Mouse (Mus musculus) stomach, adult 2 months (tissue): ENCODE measurements around the gene Hsph1. TPM values are rescaled to one million over a fixed set of nuclear protein-coding genes. Genes with fewer than 3 reads are reported as not detected.

Experiments
- polyA plus RNA-seq: library from polyadenylated mRNA; depleted of rRNA; stranded (reverse); fragments of >200 nt; gene quantifications from 2 replicates; pipeline ENCODE4 v1.2.3, GENCODE M21; 2012; rRNA removed

The Hsph1 gene
- 1.6 and 2.8 TPM in 2 replicates for polyA plus RNA-seq

DNA sequence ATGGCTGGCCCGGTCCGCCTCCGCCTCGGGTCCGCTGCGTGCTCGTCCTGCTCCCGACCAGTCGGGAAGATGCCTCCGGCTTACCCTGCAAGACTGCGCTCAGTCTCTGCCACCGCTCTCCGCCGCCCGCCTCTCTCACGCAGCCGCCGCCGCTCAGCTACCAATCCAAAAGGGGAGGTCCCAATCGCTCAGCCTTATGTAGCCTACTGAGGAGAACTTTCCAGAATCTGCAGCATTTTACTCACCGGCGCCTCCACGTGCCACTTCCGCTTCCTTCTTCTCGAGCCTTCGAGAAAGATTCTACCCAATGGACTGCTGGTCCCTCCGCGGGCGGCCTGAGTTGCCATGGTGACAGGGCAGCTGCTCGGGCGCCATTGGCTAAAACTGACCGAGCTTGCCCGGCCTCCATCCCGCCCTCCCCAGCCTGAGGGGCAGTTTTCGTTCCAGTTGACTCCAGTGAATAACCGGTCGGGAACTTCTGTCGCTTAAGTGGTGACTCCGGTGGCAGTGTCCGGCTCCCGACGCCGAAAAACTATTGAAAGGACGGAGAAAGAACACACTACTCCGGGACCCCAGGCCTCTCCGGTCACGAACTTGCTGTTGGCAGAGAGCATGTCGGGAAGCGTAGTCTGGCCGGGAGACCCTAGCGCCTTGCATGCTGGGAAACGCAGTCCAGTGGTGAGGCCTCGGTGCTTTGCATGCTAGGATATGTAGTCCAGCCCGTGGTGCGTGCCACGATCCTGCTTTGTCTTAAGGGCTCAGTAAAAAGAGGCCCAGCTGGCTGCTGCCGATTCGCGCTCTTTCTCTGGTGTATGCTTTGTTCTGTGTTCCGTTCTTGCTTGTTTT is at the start of gene Hsph1:
TSS of gene Hsph1 (minus strand) at position 302 of the 846 bp plus-strand sequence.

DNA sequence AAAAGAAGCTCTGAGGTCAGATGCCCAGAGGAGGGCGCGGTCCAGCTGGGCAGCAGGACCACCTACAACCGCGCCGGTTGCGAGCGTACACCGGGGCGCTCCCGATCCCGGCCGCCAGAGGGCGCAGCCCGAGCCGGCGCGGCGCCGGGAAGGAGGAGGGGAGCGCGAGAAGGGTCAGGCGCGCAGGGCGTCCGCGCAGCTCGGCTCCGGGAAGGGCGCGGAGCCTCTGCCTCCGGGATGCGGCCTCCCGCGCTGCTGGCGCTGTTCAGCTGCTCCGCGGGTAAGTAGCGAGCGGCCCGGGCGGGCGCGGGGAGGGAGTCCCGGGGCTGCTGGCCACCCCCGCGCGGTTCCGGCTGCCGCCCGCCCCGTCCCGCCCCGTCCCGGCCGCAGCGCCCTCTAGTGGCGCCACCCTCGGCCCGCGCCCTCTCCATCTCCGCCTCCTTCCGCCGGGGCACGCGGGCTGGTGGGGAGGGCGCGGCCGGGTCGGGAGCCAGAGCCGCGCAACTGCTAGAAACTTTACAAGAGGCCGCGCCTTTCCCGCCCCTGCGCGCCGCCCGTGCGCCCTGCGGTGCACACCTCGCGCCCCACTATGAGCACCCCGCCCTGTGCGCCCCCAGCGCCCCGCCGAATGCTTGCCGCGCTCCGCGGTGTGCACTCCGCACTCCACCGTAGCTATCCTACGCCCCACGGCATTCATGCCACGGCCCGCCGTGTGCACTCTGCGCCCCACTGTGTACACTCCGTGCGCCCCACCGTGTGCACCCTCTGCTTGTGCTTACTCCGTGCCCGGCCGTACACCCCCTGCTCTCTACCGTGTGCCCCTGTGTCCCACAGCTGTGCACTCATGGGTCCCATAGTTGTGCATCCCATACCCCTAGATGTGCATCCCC is 42.2 kb upstream of the Hsph1 start, which contains the start of gene B3glct:
TSS of gene B3glct (plus strand) at position 131 of the 890 bp plus-strand sequence.

Other genes with a start within 250 kb of the Hsph1 start
- gene Medag, start 224.6 kb downstream of the Hsph1 start, polyA plus RNA-seq, result 4.1 and 6.9 TPM in 2 replicates
- gene Tex26, start 196.7 kb downstream of the Hsph1 start, polyA plus RNA-seq, result not detected in 2 replicates
- 0.03 TPM in 1 of 2 replicates, not detected in the other for gene Wdr95, start 107.7 kb downstream of the Hsph1 start, polyA plus RNA-seq
- gene B3glct, start 41.9 kb upstream of the Hsph1 start, polyA plus RNA-seq, result 0.98 and 1.8 TPM in 2 replicates